Mouse (Mus musculus) embryonic facial prominence, embryonic 13.5 days (tissue): ENCODE data around the gene Tmem132b. TPM values are rescaled to one million over a fixed set of nuclear protein-coding genes. Genes with fewer than 3 reads are reported as not detected.
A peak's percentile ranks its signal among the peaks of the same experiment; 100 is the strongest.

Experiments used
- ATAC-seq: fragments of 200-750 bp; cut with Nextera tagmentation; 2 replicates; pipeline ENCODE4 v1.8.0; 2017; ENCODE audit warnings: low read depth; ENCODE audit not compliant: insufficient number of reproducible peaks, insufficient read depth, low FRiP score, low TSS enrichment
- H3K27ac ChIP-seq: fragments of 300-500 bp; sonication (generic); 2 replicates; pipeline ENCODE4 v1.5.1; 2015; ENCODE audit warnings: moderate library complexity, mild to moderate bottlenecking, inconsistent platforms
- H3K27me3 ChIP-seq: fragments of 300-500 bp; sonication (generic); 2 replicates; pipeline ENCODE4 v1.6.1; 2015; ENCODE audit warnings: mild to moderate bottlenecking, inconsistent platforms
- H3K36me3 ChIP-seq: fragments of 300-500 bp; sonication (generic); 2 replicates; pipeline ENCODE4 v1.6.1; 2015; ENCODE audit warnings: mild to moderate bottlenecking, inconsistent platforms
- H3K4me1 ChIP-seq: fragments of 300-500 bp; sonication (generic); 2 replicates; pipeline ENCODE4 v1.6.1; 2015; ENCODE audit warnings: inconsistent platforms
- H3K4me2 ChIP-seq: fragments of 300-500 bp; sonication (generic); 2 replicates; pipeline ENCODE4 v1.6.1; 2015; ENCODE audit warnings: moderate library complexity, mild to moderate bottlenecking, inconsistent platforms
- H3K4me3 ChIP-seq: fragments of 300-500 bp; sonication (generic); 2 replicates; pipeline ENCODE4 v1.5.1; 2015; ENCODE audit warnings: mild to moderate bottlenecking, inconsistent platforms
- H3K9ac ChIP-seq: fragments of 300-500 bp; sonication (generic); 2 replicates; pipeline ENCODE4 v1.6.1; 2015; ENCODE audit warnings: mild to moderate bottlenecking, inconsistent platforms
- H3K9me3 ChIP-seq: fragments of 300-500 bp; sonication (generic); 2 replicates; pipeline ENCODE4 v1.6.1; 2016; ENCODE audit warnings: inconsistent platforms
- WGBS: fragments of 180-500 bp; shearing (Covaris S2); methylation state at CpG from one replicate; pipeline ENCODE4 v1.1.7; 2015; ENCODE audit warnings: mixed read lengths; 5-methylcytosine and 5-hydroxymethylcytosine counted together
- polyA plus RNA-seq: library from polyadenylated mRNA; unstranded; fragments of >200 nt; fragmentation: Nextera tagmentation; extraction: Ambion mirVana; gene quantifications from 2 replicates; pipeline ENCODE4 v1.2.1, GENCODE M21; 2015

The Tmem132b gene
- polyA plus RNA-seq, 1 experiment from 2014 or later, result 0.11 TPM

GRCm38 (mm10) chr5:125545090-125545489 is 13.5 kb downstream of the Tmem132b start:
- Histone ChIP-seq H3K4me3 (no peak overlapping the region), H3K36me3 (no peaks in the 10 kb centered on the region), H3K9me3 (0 out of 2 replicates have a peak, but pooled peaks cover 4% of the 10 kb centered on the region), H3K9ac (no peak overlapping the region), H3K4me1 (peaks cover 19% of the 10 kb centered on the region; the same call in 1 of the 2 replicates), H3K27ac (no peak overlapping the region), H3K27me3 (peaks cover 37% of the 10 kb centered on the region), H3K4me2 (no peak overlapping the region)
- no peak for ATAC-seq
- WGBS, result 95% methylated on average over 2 of the region's 2 CpGs

DNA sequence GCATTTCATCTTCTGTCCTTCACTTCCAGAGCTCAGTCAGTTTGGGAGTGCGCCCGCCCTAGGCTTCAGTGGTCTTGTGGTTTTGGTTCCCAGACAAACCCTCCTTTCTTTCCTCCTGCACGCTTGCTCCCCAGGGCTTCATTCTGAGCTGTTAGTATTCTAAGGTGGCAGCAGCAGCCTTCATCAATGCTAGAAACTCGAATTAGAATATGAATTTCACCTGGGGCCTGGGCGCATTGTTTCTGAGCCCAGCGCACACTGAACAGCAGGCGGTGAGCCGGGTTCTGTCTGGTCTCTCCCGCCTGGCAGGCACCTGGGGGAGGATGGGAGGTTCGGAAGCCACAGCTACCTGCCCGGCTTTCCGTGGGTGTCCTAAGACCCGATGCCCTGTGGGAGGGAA is 14.7 kb downstream of the Tmem132b start:
- Histone ChIP-seq H3K27ac (no peak overlapping the region), H3K27me3 (peaks cover 37% of the 10 kb centered on the region), H3K9me3 (0 out of 2 replicates have a peak, but pooled peaks cover 4% of the 10 kb centered on the region), H3K4me1 (peaks cover 19% of the 10 kb centered on the region; the same call in 1 of the 2 replicates), H3K4me2 (peak overlapping the region; percentile 24; the same call in 1 of the 2 replicates), H3K9ac (no peak overlapping the region), H3K36me3 (no peaks in the 10 kb centered on the region), H3K4me3 (no peak overlapping the region)
- no peak for ATAC-seq
- WGBS, result 9% methylated on average over 13 of the region's 13 CpGs

DNA sequence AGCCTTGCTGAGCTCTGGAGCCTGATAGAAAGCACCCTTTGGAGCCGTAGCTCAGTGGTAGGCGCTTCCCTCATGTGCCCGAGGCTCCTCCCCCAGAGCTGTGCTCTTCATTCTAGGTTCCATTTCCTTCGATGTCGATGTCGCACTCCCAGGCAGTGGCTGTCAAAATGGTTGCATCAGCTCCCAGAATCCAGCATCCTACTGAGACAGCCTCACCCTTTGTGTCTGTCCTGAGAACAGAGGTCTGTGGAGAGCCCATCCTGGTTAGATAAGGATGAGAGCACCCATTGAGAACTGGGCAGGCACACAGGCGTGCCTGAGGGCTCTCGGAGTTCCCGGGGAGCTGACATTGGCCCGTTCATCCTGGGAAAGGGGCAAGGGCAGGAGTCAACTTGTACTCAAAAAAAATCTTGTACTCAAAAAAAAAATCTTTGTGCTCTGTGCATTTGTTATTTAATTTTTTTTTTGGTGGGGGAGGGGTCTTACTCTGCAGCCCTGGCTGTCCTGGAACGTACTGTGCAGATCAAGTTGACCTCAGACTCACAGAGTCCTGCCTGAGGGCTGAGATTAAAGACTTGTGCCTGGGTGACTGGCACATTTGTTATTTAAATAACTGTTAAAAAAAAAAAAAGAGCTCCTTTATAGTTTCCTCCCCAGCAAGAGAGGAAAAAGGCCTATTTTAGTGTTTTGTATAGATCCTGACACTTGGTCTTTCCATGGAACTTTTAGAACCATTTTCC is 18.3 kb downstream of the Tmem132b start:
- 0 out of 2 replicates have a peak, but pooled peaks cover 4% of the 10 kb centered on the region for H3K9me3 ChIP-seq
- no peak overlapping the region for H3K4me3 ChIP-seq
- H3K4me2 ChIP-seq, result no peak overlapping the region
- 0 out of 2 replicates have a peak overlapping the region, but pooled peaks have one; percentile 21 for H3K9ac ChIP-seq
- no peak for ATAC-seq
- H3K36me3 ChIP-seq, result no peaks in the 10 kb centered on the region
- H3K27ac ChIP-seq, result no peak overlapping the region
- H3K27me3 ChIP-seq, result peaks cover 34% of the 10 kb centered on the region
- peaks cover 19% of the 10 kb centered on the region; the same call in 1 of the 2 replicates for H3K4me1 ChIP-seq
- WGBS, result 9% methylated on average over 11 of the region's 11 CpGs

DNA sequence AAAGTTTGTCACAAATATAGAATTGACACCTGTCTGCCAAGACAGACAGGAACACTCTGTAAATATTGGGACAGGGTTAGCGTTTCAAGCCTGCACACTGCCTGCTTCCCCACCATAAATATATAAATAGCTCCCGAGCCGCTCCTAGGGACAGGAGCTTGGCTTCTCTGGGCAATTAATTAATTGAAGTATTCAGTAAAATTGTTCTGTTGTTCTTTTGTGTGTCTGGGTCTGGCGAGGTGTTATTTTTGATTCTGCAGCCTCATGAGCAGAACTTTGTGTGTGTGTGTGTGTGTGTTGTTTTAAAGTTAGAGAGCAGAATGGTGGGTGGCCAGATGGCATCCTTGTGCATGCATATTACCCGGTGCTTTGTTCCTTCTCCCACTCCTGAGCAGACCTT is 24.2 kb downstream of the Tmem132b start:
- H3K4me3 ChIP-seq, result no peak overlapping the region
- no peaks in the 10 kb centered on the region for H3K27me3 ChIP-seq
- no peak overlapping the region for H3K9ac ChIP-seq
- 76% methylated on average over 5 of the region's 5 CpGs for WGBS
- no peak overlapping the region for H3K27ac ChIP-seq
- H3K36me3 ChIP-seq, result no peaks in the 10 kb centered on the region
- H3K4me2 ChIP-seq, result no peak overlapping the region
- H3K9me3 ChIP-seq, result no peaks in the 10 kb centered on the region; the same call in 1 of the 2 replicates
- ATAC-seq, result no peak
- H3K4me1 ChIP-seq, result no peaks in the 10 kb centered on the region

GRCm38 (mm10) chr5:125563492-125563891 is 31.9 kb downstream of the Tmem132b start:
- ATAC-seq, result no peak
- no peaks in the 10 kb centered on the region for H3K27me3 ChIP-seq
- 53% methylated on average over 6 of the region's 6 CpGs for WGBS
- H3K36me3 ChIP-seq, result no peaks in the 10 kb centered on the region
- H3K27ac ChIP-seq, result no peak overlapping the region
- no peaks in the 10 kb centered on the region for H3K4me1 ChIP-seq
- H3K9me3 ChIP-seq, result peaks cover 4% of the 10 kb centered on the region; the same call in 1 of the 2 replicates
- H3K4me3 ChIP-seq, result no peak overlapping the region
- no peak overlapping the region for H3K9ac ChIP-seq
- H3K4me2 ChIP-seq, result no peak overlapping the region

- H3K36me3 ChIP-seq, result no peaks in the 10 kb centered on the region
- H3K9me3 ChIP-seq, result peaks cover 4% of the 10 kb centered on the region; the same call in 1 of the 2 replicates
- H3K4me3 ChIP-seq, result no peak overlapping the region
- no peak overlapping the region for H3K4me2 ChIP-seq
- no peak for ATAC-seq
- no peaks in the 10 kb centered on the region for H3K4me1 ChIP-seq
- 82% methylated on average over 11 of the region's 11 CpGs for WGBS
- no peak overlapping the region for H3K9ac ChIP-seq
- H3K27ac ChIP-seq, result no peak overlapping the region
- H3K27me3 ChIP-seq, result no peaks in the 10 kb centered on the region
Measured at GRCm38 (mm10) chr5:125565725-125566124, 34.2 kb downstream of the Tmem132b start.

GRCm38 (mm10) chr5:125568457-125568856 is 36.9 kb downstream of the Tmem132b start:
- Histone ChIP-seq H3K4me3 (no peak overlapping the region), H3K27ac (no peak overlapping the region), H3K4me2 (no peak overlapping the region), H3K27me3 (no peaks in the 10 kb centered on the region), H3K4me1 (no peaks in the 10 kb centered on the region), H3K9me3 (no peaks in the 10 kb centered on the region), H3K9ac (no peak overlapping the region), H3K36me3 (no peaks in the 10 kb centered on the region)
- ATAC-seq, result no peak

- H3K4me2 ChIP-seq, result no peak overlapping the region
- H3K9me3 ChIP-seq, result no peaks in the 10 kb centered on the region
- no peak overlapping the region for H3K9ac ChIP-seq
- no peak overlapping the region for H3K27ac ChIP-seq
- no peak overlapping the region for H3K4me3 ChIP-seq
- no peak for ATAC-seq
- H3K36me3 ChIP-seq, result no peaks in the 10 kb centered on the region
- no peaks in the 10 kb centered on the region for H3K4me1 ChIP-seq
- no peaks in the 10 kb centered on the region for H3K27me3 ChIP-seq
- WGBS, result 92% methylated on average over 5 of the region's 5 CpGs
Measured at GRCm38 (mm10) chr5:125572011-125572410, 40.4 kb downstream of the Tmem132b start.

DNA sequence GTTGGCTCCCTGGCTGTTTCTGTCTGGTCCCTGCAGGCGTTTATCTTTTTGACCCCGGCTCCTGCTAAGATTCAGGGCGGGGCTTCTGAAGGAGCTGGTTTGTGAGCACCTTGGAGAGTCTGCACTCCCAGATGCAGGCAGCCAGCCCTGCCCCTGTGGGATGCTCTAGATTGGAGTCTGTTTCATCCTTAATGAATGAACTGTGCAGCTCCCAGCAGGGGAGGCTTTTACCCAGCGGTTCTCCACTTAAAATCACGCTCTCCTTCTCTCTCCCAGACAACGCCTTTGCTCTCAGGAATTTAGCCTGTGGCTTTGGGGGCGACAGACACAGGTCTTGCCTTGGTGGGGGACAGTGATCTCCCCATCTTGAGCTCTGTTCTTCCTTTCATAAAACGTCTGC is 43.3 kb downstream of the Tmem132b start:
- no peaks in the 10 kb centered on the region for H3K9me3 ChIP-seq

DNA sequence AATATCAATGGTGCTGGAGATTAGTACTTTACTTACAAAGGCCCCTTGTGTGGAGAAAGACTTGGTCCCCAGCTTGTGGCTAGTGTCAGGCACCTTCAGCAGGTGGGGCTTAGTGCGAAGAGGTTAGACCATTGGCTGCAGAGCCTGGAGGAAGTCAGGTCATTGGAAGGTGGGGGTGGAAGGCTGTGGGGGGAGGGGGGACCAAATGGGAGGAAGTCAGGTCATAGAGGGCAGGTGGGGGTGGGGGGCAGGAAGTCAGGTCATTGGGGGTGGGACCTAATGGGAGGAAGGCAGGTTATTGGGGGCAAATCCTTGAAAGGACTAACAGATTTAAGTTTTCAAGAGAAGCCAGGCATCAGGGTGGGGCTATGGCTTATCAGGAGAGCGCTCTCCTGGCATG is 44.3 kb downstream of the Tmem132b start:
- Histone ChIP-seq H3K4me2 (no peak overlapping the region), H3K27ac (no peak overlapping the region), H3K9me3 (no peaks in the 10 kb centered on the region), H3K9ac (no peak overlapping the region), H3K4me1 (no peaks in the 10 kb centered on the region), H3K4me3 (no peak overlapping the region), H3K27me3 (no peaks in the 10 kb centered on the region), H3K36me3 (no peaks in the 10 kb centered on the region)
- no peak for ATAC-seq
- 65% methylated on average over 2 of the region's 2 CpGs for WGBS

More for the DNA sequence above, 43.3 kb downstream of the Tmem132b start:
- WGBS, result 5% methylated on average over 8 of the region's 8 CpGs
- Histone ChIP-seq H3K27me3 (no peaks in the 10 kb centered on the region), H3K36me3 (no peaks in the 10 kb centered on the region), H3K4me1 (no peaks in the 10 kb centered on the region), H3K9ac (0 out of 2 replicates have a peak overlapping the region, but pooled peaks have one; percentile 16), H3K27ac (no peak overlapping the region), H3K4me2 (no peak overlapping the region), H3K4me3 (no peak overlapping the region)
- ATAC-seq, result no peak

GRCm38 (mm10) chr5:125578661-125579060 is 47.1 kb downstream of the Tmem132b start:
- Histone ChIP-seq H3K4me2 (no peak overlapping the region), H3K4me3 (no peak overlapping the region), H3K9me3 (no peaks in the 10 kb centered on the region), H3K36me3 (no peaks in the 10 kb centered on the region), H3K9ac (no peak overlapping the region), H3K27me3 (no peaks in the 10 kb centered on the region), H3K27ac (no peak overlapping the region), H3K4me1 (no peaks in the 10 kb centered on the region)
- WGBS, result 85% methylated on average over 13 of the region's 13 CpGs
- ATAC-seq, result no peak

- Histone ChIP-seq H3K9ac (no peak overlapping the region), H3K27ac (no peak overlapping the region), H3K4me2 (no peak overlapping the region), H3K4me1 (no peaks in the 10 kb centered on the region), H3K9me3 (no peaks in the 10 kb centered on the region), H3K27me3 (no peaks in the 10 kb centered on the region), H3K4me3 (no peak overlapping the region), H3K36me3 (no peaks in the 10 kb centered on the region)
- 62% methylated on average over 4 of the region's 4 CpGs for WGBS
- ATAC-seq, result no peak
Measured at GRCm38 (mm10) chr5:125579153-125579552, 47.6 kb downstream of the Tmem132b start.
